Mouse (Mus musculus): Measurements from ENCODE around the gene Gm3625. TPM values are rescaled to one million over a fixed set of nuclear protein-coding genes. Genes with fewer than 3 reads are reported as not detected.
"Not testable (repeated sequence)": the region's sequence is repeated elsewhere in the genome, so short reads cannot be mapped to it uniquely, and the experiment has no call there.

Gm3625 gene
- total RNA-seq, 2 experiments from 2014 or later: not detected

GRCm38 (mm10) chr12:4592025-4592424, 702 bp downstream of the Gm3625 start:
- no peak for DNase-seq
- intact Hi-C loops (cut with DNase I): no loop called here
- peak overlapping the region; percentile 97 for H3K27ac ChIP-seq
- TF ChIP-seq CTCF (IDR thresholded peaks at IDR 0.05): peak; percentile 22; the same call in 1 of the 2 replicates
- H3K4me3 ChIP-seq: peak overlapping the region; percentile 90

GRCm38 (mm10) chr12:4588603-4589002, 4.1 kb downstream of the Gm3625 start:
- no peak for TF ChIP-seq CTCF (IDR thresholded peaks at IDR 0.05)
- Histone ChIP-seq H3K27ac (peak overlapping the region; percentile 50), H3K4me3 (no peak overlapping the region)
- intact Hi-C loops (cut with DNase I): no loop called here
- DNase-seq: peak; percentile 79

GRCm38 (mm10) chr12:4587846-4588245, 4.9 kb downstream of the Gm3625 start:
- no peak for DNase-seq
- no peak for TF ChIP-seq CTCF (IDR thresholded peaks at IDR 0.05)
- intact Hi-C loops (cut with DNase I): no loop called here
- no peak overlapping the region for H3K4me3 ChIP-seq
- H3K27ac ChIP-seq: no peak overlapping the region

GRCm38 (mm10) chr12:4582326-4582725, 10.4 kb downstream of the Gm3625 start:
- no peak for TF ChIP-seq CTCF (IDR thresholded peaks at IDR 0.05)
- no peak for DNase-seq
- no peak overlapping the region for H3K4me3 ChIP-seq
- intact Hi-C loops (cut with DNase I): no loop called here
- H3K27ac ChIP-seq: no peak overlapping the region

GRCm38 (mm10) chr12:4574065-4574464, 18.7 kb downstream of the Gm3625 start:
- DNase-seq: no peak
- Histone ChIP-seq H3K4me3 (no peak overlapping the region), H3K27ac (no peak overlapping the region)
- intact Hi-C loops (cut with DNase I): loop anchor here (5.0 kb wide), 1 partner anchor 193 kb away; the partner anchor contains the start of genes Fam228b and Pfn4
- TF ChIP-seq CTCF (IDR thresholded peaks at IDR 0.05): no peak

GRCm38 (mm10) chr12:4571864-4572263, 20.9 kb downstream of the Gm3625 start:
- intact Hi-C loops (cut with DNase I): loop anchor here (5.0 kb wide), 1 partner anchor 195 kb away; the partner anchor contains the start of genes Fam228b and Pfn4
- peak; percentile 76 for TF ChIP-seq CTCF (IDR thresholded peaks at IDR 0.05)
- H3K4me3 ChIP-seq: no peak overlapping the region
- H3K27ac ChIP-seq: peak overlapping the region; percentile 58
- peak; percentile 32 for DNase-seq

DNA sequence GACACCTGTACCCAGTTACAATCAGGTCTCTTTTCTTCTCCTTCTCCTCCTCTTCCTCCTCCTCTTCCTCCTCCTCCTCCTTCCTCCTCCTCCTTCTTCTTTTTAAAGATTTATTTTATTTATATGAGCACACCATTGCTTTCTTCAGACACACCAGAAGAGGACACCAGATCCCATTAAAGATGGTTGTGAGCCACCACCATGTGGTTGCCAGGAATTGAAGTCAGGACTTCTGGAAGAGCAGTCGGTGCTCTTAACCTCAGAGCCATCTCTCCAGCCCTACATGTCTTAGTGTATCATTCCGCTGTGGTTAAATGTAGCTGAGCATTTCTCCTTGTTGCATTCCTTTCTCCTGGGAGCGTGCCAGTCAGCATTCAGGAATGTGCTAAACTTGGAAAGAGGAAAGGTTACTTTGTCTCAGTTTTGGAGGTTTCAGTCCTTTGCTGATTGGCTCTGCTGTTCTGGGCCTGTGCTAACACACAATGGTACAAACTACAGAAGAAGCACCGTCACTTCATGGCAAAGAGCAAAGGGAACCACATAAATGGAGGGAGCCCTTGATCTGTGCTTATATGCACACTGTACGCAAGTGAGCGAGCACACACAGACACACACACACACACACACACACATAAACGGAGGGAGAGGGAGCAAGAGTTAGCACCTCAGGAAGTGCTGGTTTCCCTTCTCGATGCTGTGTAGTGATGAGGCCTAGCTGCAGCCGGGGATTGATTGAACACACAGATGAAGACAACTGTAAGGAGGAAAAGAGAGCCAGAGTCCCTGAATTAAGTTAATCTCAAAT, 34.0 kb downstream of the Gm3625 start:
- TF ChIP-seq CTCF (IDR thresholded peaks at IDR 0.05): no peak
- intact Hi-C loops (cut with DNase I): no loop called here
- Histone ChIP-seq H3K27ac (no peak overlapping the region), H3K4me3 (no peak overlapping the region)
- DNase-seq: no peak

- no peak for TF ChIP-seq CTCF (IDR thresholded peaks at IDR 0.05)
- no peak overlapping the region for H3K4me3 ChIP-seq
- no peak for DNase-seq
- intact Hi-C loops (cut with DNase I): no loop called here
- H3K27ac ChIP-seq: no peak overlapping the region
These were observed 34.7 kb downstream of the Gm3625 start for GRCm38 (mm10) chr12:4558013-4558412.

- TF ChIP-seq CTCF (IDR thresholded peaks at IDR 0.05): no peak
- Histone ChIP-seq H3K4me3 (no peak overlapping the region), H3K27ac (no peak overlapping the region)
- DNase-seq: no peak
- intact Hi-C loops (cut with DNase I): no loop called here
These were observed 35.3 kb downstream of the Gm3625 start for GRCm38 (mm10) chr12:4557436-4557835.

- intact Hi-C loops (cut with DNase I): no loop called here
- TF ChIP-seq CTCF (IDR thresholded peaks at IDR 0.05): no peak
- no peak overlapping the region for H3K4me3 ChIP-seq
- H3K27ac ChIP-seq: no peak overlapping the region
- DNase-seq: no peak
These were observed 35.8 kb downstream of the Gm3625 start for GRCm38 (mm10) chr12:4556891-4557290.

DNA sequence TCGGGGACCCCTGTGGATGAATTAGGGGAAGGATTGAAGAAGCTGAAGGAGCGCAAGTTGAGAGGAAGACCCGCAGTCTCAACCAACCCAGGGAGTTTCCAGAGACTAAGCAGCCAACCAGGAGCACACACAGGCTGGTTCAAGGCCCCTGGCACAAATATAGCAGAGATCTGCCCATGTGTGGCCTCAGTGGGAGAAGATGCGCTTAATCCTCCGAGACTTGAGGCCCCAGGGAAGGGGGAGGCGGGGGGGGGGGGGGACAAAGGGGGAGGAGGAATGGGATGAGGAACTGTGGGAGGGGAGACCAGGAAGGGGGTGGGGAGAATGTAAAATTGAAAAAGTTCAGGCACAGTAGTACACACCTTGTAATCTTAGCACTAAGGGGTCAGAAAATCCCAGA, 37.3 kb downstream of the Gm3625 start:
- Histone ChIP-seq H3K27ac (no peak overlapping the region), H3K4me3 (no peak overlapping the region)
- no peak for DNase-seq
- intact Hi-C loops (cut with DNase I): no loop called here
- no peak for TF ChIP-seq CTCF (IDR thresholded peaks at IDR 0.05)

DNA sequence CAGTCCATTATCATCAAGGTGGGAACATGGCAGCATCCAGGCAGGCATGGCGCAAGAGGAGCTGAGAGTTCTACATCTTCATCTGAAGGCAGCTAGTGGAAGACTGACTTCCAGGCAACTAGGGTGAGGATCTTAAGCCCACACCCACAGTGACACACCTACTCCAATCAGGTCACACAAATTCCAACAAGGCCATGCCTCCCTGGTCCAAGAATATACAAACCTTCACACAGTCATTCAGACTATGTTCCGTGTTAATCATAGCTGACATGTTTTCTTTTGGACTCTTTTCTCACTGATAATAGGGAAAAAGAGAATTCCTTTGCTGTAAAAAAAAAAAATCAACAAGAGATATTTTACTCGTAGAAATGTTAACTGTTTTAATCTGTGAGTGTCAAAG, 39.0 kb downstream of the Gm3625 start:
- H3K4me3 ChIP-seq; DNase-seq; H3K27ac ChIP-seq; intact Hi-C loops (cut with DNase I): not testable (repeated sequence)

- H3K27ac ChIP-seq: peak overlapping the region; percentile 38; the same call in 1 of the 2 replicates
- peak; percentile 76 for DNase-seq
- H3K4me3 ChIP-seq: peak overlapping the region; percentile 65
- intact Hi-C loops (cut with DNase I): loop anchor here (2.0 to 10.0 kb wide), 3 partner anchors 74 to 441 kb away; no protein-coding TSS in a partner anchor
- peak; percentile 91 for TF ChIP-seq CTCF (IDR thresholded peaks at IDR 0.05)
These were observed 44.4 kb downstream of the Gm3625 start for GRCm38 (mm10) chr12:4548053-4549013.

All from gastrocnemius, adult 2 months (tissue).